8 mouse cellular contexts compared by ENCODE assay signal in genomic region chr3:35931359-35931758, GRCm38 (mm10). TPM values are rescaled to one million over a fixed set of nuclear protein-coding genes. Genes with fewer than 3 reads are reported as not detected.
DNase-seq lines count a peak whose midpoint lies in the region; ATAC-seq and TF ChIP-seq lines count a peak whose summit lies in the region.

No protein-coding gene starts in this region.

- ATAC-seq in intestine, embryonic 16.5 days, result no peak
- ATAC-seq in midbrain, embryonic 16.5 days, result no peak
- ATAC-seq in CD4-positive, CD25-positive, alpha-beta regulatory T cell, adult 4 months, result no peak

- TF ChIP-seq POLR2A in kidney, adult 2 months (IDR thresholded peaks at IDR 0.05; ENCODE audit: low read depth, low read length), result no peak
- no peak for TF ChIP-seq POLR2A in cortical plate, adult 2 months (IDR thresholded peaks at IDR 0.05; ENCODE audit: extremely low read depth, insufficient read depth, low read length)

- TF ChIP-seq CTCF in kidney, adult 2 months (conservative IDR thresholded peaks at IDR 0.05; ENCODE audit: insufficient read depth, insufficient read length, low read depth, low read length), result no peak
- TF ChIP-seq CTCF in cortical plate, adult 2 months (IDR thresholded peaks at IDR 0.05; ENCODE audit: extremely low read depth, insufficient read depth, low read length), result no peak

- 14% methylated on average over 7 of the region's 7 CpGs for WGBS in kidney, adult 2 months
- WGBS in intestine, embryonic 16.5 days, result 27% methylated on average over 7 of the region's 7 CpGs
- WGBS in midbrain, embryonic 16.5 days, result 31% methylated on average over 7 of the region's 7 CpGs

- peak overlapping the region; percentile 97 for H3K27ac ChIP-seq in kidney, adult 2 months (ENCODE audit: insufficient read depth, low read depth, low read length)
- H3K27ac ChIP-seq in cortical plate, adult 2 months (ENCODE audit: insufficient read depth, low read length), result no peak overlapping the region
- H3K27ac ChIP-seq in intestine, embryonic 16.5 days (ENCODE audit: low read length), result peak overlapping the region; percentile 97
- H3K27ac ChIP-seq in midbrain, embryonic 16.5 days (ENCODE audit: low read length), result no peak overlapping the region

- H3K4me1 ChIP-seq in kidney, adult 2 months (ENCODE audit: control insufficient read depth, insufficient read depth, low read length), result peaks cover 8% of the 10 kb centered on the region
- H3K4me1 ChIP-seq in cortical plate, adult 2 months (ENCODE audit: control insufficient read depth, insufficient read depth, low read length), result peaks cover 7% of the 10 kb centered on the region
- H3K4me1 ChIP-seq in intestine, embryonic 16.5 days (ENCODE audit: control insufficient read depth, insufficient read depth, low read length), result peaks cover 22% of the 10 kb centered on the region
- peaks cover 26% of the 10 kb centered on the region for H3K4me1 ChIP-seq in midbrain, embryonic 16.5 days (ENCODE audit: control insufficient read depth, insufficient read depth, low read length)

- H3K4me3 ChIP-seq in kidney, adult 2 months (ENCODE audit: insufficient read depth, low read depth, low read length), result peak overlapping the region; percentile 85
- H3K4me3 ChIP-seq in cortical plate, adult 2 months (ENCODE audit: insufficient read depth, low read length), result peak overlapping the region; percentile 93; the same call in 1 of the 2 replicates
- H3K4me3 ChIP-seq in intestine, embryonic 16.5 days (ENCODE audit: low read length), result peak overlapping the region; percentile 89
- H3K4me3 ChIP-seq in midbrain, embryonic 16.5 days (ENCODE audit: low read depth, low read length), result peak overlapping the region; percentile 97

- no peaks in the 10 kb centered on the region for H3K9me3 ChIP-seq in intestine, embryonic 16.5 days (ENCODE audit: control insufficient read depth, low read length)
- no peaks in the 10 kb centered on the region for H3K9me3 ChIP-seq in midbrain, embryonic 16.5 days (replicated peaks; ENCODE audit: control insufficient read depth, low read length, poor library complexity, severe bottlenecking)

- no peaks in the 10 kb centered on the region for H3K27me3 ChIP-seq in kidney, adult 2 months (replicated peaks; ENCODE audit: control insufficient read depth, insufficient read depth, low read length)
- H3K27me3 ChIP-seq in intestine, embryonic 16.5 days (replicated peaks; ENCODE audit: control insufficient read depth, insufficient read depth, low read length), result no peaks in the 10 kb centered on the region
- no peaks in the 10 kb centered on the region for H3K27me3 ChIP-seq in midbrain, embryonic 16.5 days (ENCODE audit: control insufficient read depth, insufficient read depth, low read depth, low read length)

- DNase-seq in kidney, adult 2 months, result peak; percentile 76
- DNase-seq in kidney, postnatal 14 days, result no peak
- DNase-seq in layer of hippocampus, postnatal 14 days (ENCODE audit: low spot score in 2 of 2), result no peak
- DNase-seq in layer of hippocampus, postnatal 25 days (ENCODE audit: extremely low spot score in 1 of 2, low spot score in 1 of 2), result no peak

- peak overlapping the region; percentile 82 for H3K4me2 ChIP-seq in intestine, embryonic 16.5 days (ENCODE audit: low read depth, low read length)
- H3K4me2 ChIP-seq in midbrain, embryonic 16.5 days (ENCODE audit: low read length), result peak overlapping the region; percentile 93

- H3K9ac ChIP-seq in intestine, embryonic 16.5 days (ENCODE audit: low read depth, low read length), result peak overlapping the region; percentile 99
- H3K9ac ChIP-seq in midbrain, embryonic 16.5 days (ENCODE audit: low read depth, low read length), result peak overlapping the region; percentile 99

- no peaks in the 10 kb centered on the region for H3K36me3 ChIP-seq in kidney, adult 2 months (ENCODE audit: control insufficient read depth, insufficient read depth, low read length)
- H3K36me3 ChIP-seq in intestine, embryonic 16.5 days (ENCODE audit: control insufficient read depth, insufficient read depth, low read length), result no peaks in the 10 kb centered on the region
- no peaks in the 10 kb centered on the region for H3K36me3 ChIP-seq in midbrain, embryonic 16.5 days (ENCODE audit: control insufficient read depth, insufficient read depth, low read length)

RNA-seq across cellular contexts. Expression of gene Dcun1d1, which starts 5.9 kb away (rescaled TPM):
- polyA plus RNA-seq in kidney, adult 2 months (2012; rRNA removed), result 8.2 and 11.9 TPM in 2 replicates
- 33.5 and 36.3 TPM in 2 replicates for polyA plus RNA-seq in cortical plate, adult 2 months (2012; rRNA removed)
- 89.9 and 91.3 TPM in 2 replicates for polyA plus RNA-seq in intestine, embryonic 16.5 days (2015; fragmentation: Nextera tagmentation; extraction: Ambion mirVana)
- polyA plus RNA-seq in midbrain, embryonic 16.5 days (2015; fragmentation: Nextera tagmentation; extraction: Ambion mirVana), result 107 and 111 TPM in 2 replicates
- total RNA-seq in layer of hippocampus, postnatal 14 days (2021), result 10 to 100 TPM; 61.5 to 65.1 TPM
- total RNA-seq in layer of hippocampus, postnatal 25 days (2021), result 10 to 100 TPM; 65.0 to 72.9 TPM
- polyA plus RNA-seq in CD4-positive, CD25-positive, alpha-beta regulatory T cell, adult 4 months (2017; shearing (Covaris generic)), result 100 to 1,000 TPM in 1 of 2 experiments, 10 to 100 TPM in 1; 95.9 to 129 TPM

Comparison
In these comparisons a context has a peak if more than half of its experiments do, and no peak if none do; other contexts are left out.
1. H3K27ac ChIP-seq: peak in kidney, adult 2 months (single experiment) and intestine, embryonic 16.5 days (single experiment); none in cortical plate, adult 2 months (single experiment) and midbrain, embryonic 16.5 days (single experiment).
2. Peak in every context shown above with its lines, with median percentiles within 50 percentile points of each other: H3K4me3 ChIP-seq.